Mouse (Mus musculus) cerebellum, adult 9-11 months (tissue): ENCODE data around the gene Flt4.
"Not testable (repeated sequence)": the region's sequence is repeated elsewhere in the genome, so short reads cannot be mapped to it uniquely, and the experiment has no call there.

Source experiments
- DNase-seq: peaks from one replicate; pipeline ENCODE4 v3.0.0; 2022

The Flt4 gene

GRCm38 (mm10) chr11:49608938-49609867, at the start of gene Flt4:
Gene Flt4 (plus strand): TSS chr11:49609263.
- not testable (repeated sequence) for DNase-seq

- DNase-seq = not testable (repeated sequence)
Measured at GRCm38 (mm10) chr11:49575054-49575453, 34.0 kb upstream of the Flt4 start.

GRCm38 (mm10) chr11:49580452-49580851, 28.6 kb upstream of the Flt4 start:
- DNase-seq = not testable (repeated sequence)

- no peak for DNase-seq
Measured at GRCm38 (mm10) chr11:49590213-49590612, 18.9 kb upstream of the Flt4 start.

- DNase-seq = not testable (repeated sequence)
Measured at GRCm38 (mm10) chr11:49597149-49597548, 11.9 kb upstream of the Flt4 start.

- DNase-seq = not testable (repeated sequence)
Measured at GRCm38 (mm10) chr11:49608306-49608705, 757 bp upstream of the Flt4 start.

GRCm38 (mm10) chr11:49609868-49610824, 1.1 kb downstream of the Flt4 start:
- DNase-seq = not testable (repeated sequence)

GRCm38 (mm10) chr11:49611349-49611748, 2.3 kb downstream of the Flt4 start:
- not testable (repeated sequence) for DNase-seq

- no peak for DNase-seq
Measured at GRCm38 (mm10) chr11:49612154-49612553, 3.1 kb downstream of the Flt4 start.

GRCm38 (mm10) chr11:49613349-49613748, 4.3 kb downstream of the Flt4 start:
- DNase-seq = no peak

GRCm38 (mm10) chr11:49615856-49616725, 7.0 kb downstream of the Flt4 start:
- no peak for DNase-seq

- DNase-seq = no peak
Measured at GRCm38 (mm10) chr11:49618476-49618875, 9.4 kb downstream of the Flt4 start.

GRCm38 (mm10) chr11:49621953-49622352, 12.9 kb downstream of the Flt4 start:
- DNase-seq = no peak

GRCm38 (mm10) chr11:49624156-49624555, 15.1 kb downstream of the Flt4 start:
- no peak for DNase-seq

- no peak for DNase-seq
Measured at GRCm38 (mm10) chr11:49625863-49626262, 16.8 kb downstream of the Flt4 start.

- DNase-seq = no peak
Measured at GRCm38 (mm10) chr11:49626748-49627147, 17.7 kb downstream of the Flt4 start.

- DNase-seq = no peak
Measured at GRCm38 (mm10) chr11:49631154-49631553, 22.1 kb downstream of the Flt4 start.

- DNase-seq = no peak
Measured at GRCm38 (mm10) chr11:49632256-49632655, 23.2 kb downstream of the Flt4 start.

GRCm38 (mm10) chr11:49634101-49634500, 25.0 kb downstream of the Flt4 start:
- DNase-seq = no peak

GRCm38 (mm10) chr11:49635671-49636070, 26.6 kb downstream of the Flt4 start:
- DNase-seq = no peak

GRCm38 (mm10) chr11:49636449-49636848, 27.4 kb downstream of the Flt4 start:
- no peak for DNase-seq

GRCm38 (mm10) chr11:49645677-49646076, 36.6 kb downstream of the Flt4 start:
- no peak for DNase-seq
